Mouse (Mus musculus) heart, postnatal 0 days (tissue): ENCODE measurements around the gene Olfr1491. TPM values are rescaled to one million over a fixed set of nuclear protein-coding genes. Genes with fewer than 3 reads are reported as not detected.

ENCODE experiments used
- ATAC-seq: fragments of 200-750 bp; cut with Nextera tagmentation; 2 replicates; pipeline ENCODE4 v1.8.0; 2017; ENCODE audit warnings: low read depth, moderate number of reproducible peaks, moderate library complexity; ENCODE audit not compliant: insufficient read depth
- DNase-seq: peaks from one replicate; pipeline ENCODE4 v3.0.0-alpha.2; 2016; ENCODE audit warnings: low spot score
- H3K27ac ChIP-seq: fragments of 300-500 bp; sonication (generic); 2 replicates; pipeline ENCODE4 v1.5.1; 2014; ENCODE audit warnings: low read depth, mild to moderate bottlenecking
- H3K27me3 ChIP-seq: fragments of 300-500 bp; sonication (generic); 2 replicates; pipeline ENCODE4 v1.6.1; 2014; ENCODE audit warnings: low read length, mixed read lengths; ENCODE audit not compliant: control insufficient read depth, insufficient read depth
- H3K36me3 ChIP-seq: fragments of 300-500 bp; sonication (generic); replicated peaks from 2 replicates; pipeline ENCODE4 v1.6.1; 2014; ENCODE audit warnings: low read length, mixed read lengths; ENCODE audit not compliant: control insufficient read depth, insufficient read depth
- H3K4me1 ChIP-seq: fragments of 300-500 bp; sonication (generic); 2 replicates; pipeline ENCODE4 v1.6.1; 2014; ENCODE audit warnings: antibody characterized with exemption; ENCODE audit not compliant: control insufficient read depth, insufficient read depth
- H3K4me2 ChIP-seq: fragments of 300-500 bp; sonication (generic); 2 replicates; pipeline ENCODE4 v1.6.1; 2014; ENCODE audit warnings: low read depth, mild to moderate bottlenecking, low read length, moderate library complexity
- H3K4me3 ChIP-seq: fragments of 300-500 bp; sonication (generic); 2 replicates; pipeline ENCODE4 v1.5.1; 2014; ENCODE audit warnings: low read depth, low read length
- H3K9ac ChIP-seq: fragments of 300-500 bp; sonication (generic); replicated peaks from 2 replicates; pipeline ENCODE4 v1.6.1; 2014; ENCODE audit warnings: low read depth, low read length, mixed read lengths
- H3K9me3 ChIP-seq: fragments of 300-500 bp; sonication (generic); replicated peaks from 2 replicates; pipeline ENCODE4 v1.6.1; 2016; ENCODE audit warnings: low read length; ENCODE audit not compliant: control insufficient read depth
- CTCF ChIP-seq: IDR thresholded peaks from 2 replicates; pipeline ENCODE4 v1.5.1; 2016; ENCODE audit warnings: antibody characterized with exemption, control low read depth, low read depth
- EP300 ChIP-seq: IDR thresholded peaks from 2 replicates; pipeline ENCODE4 v1.6.1; 2016; ENCODE audit warnings: antibody characterized with exemption, low read depth
- WGBS: fragments of 180-500 bp; shearing (Covaris S2); extraction: QIAGEN DNeasy Blood & Tissue Kit; methylation state at CpG from one replicate; pipeline ENCODE4 v1.1.7; 2014; 5-methylcytosine and 5-hydroxymethylcytosine counted together
- polyA plus RNA-seq: library from polyadenylated mRNA; unstranded; fragments of >200 nt; fragmentation: Nextera tagmentation; extraction: Ambion mirVana; gene quantifications from 2 replicates; pipeline ENCODE4 v1.2.1, GENCODE M21; 2015
- total RNA-seq: library from RNA; depleted of rRNA; stranded (reverse); fragments of >200 nt; gene quantifications from 2 replicates; pipeline ENCODE4 v1.2.3, GENCODE M21; 2014; ENCODE audit warnings: low replicate concordance; rRNA removed

Gene Olfr1491
- total RNA-seq (not detected in 2 replicates), polyA plus RNA-seq (not detected in 2 replicates)

DNA sequence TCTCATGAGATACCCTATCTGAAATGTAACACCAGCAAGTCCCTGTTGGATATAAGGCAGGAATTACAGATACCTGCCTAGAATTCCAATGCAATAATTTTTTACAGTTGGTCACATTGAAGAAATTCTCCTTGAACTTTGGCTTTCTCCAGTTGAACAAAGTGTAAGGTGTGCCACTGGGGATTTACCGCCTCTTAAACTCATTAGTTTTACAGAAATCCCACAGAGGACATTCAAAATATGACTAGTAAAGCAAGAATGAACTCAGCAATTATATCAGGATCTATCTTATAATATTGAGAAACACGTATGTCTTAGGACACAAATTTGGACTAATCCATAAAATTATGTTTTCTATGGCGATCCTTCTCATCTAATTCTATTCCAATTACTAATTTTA, at the start of gene Olfr1491:
Gene Olfr1491, plus strand, starts transcription at position 301 of the 400 bp plus-strand sequence.
- H3K9me3 ChIP-seq, result 0 out of 2 replicates have a peak, but pooled peaks cover 3% of the 10 kb centered on the region
- WGBS, result 52% methylated on average over 3 of the region's 3 CpGs
- no peaks in the 10 kb centered on the region for H3K36me3 ChIP-seq
- no peak within 1 kb of the TSS for H3K9ac ChIP-seq
- DNase-seq (no peak), ATAC-seq (no peak)
- H3K27ac ChIP-seq, result no peak within 1 kb of the TSS
- H3K4me3 ChIP-seq, result no peak within 1 kb of the TSS
- no peak within 1 kb of the TSS for H3K4me2 ChIP-seq
- TF ChIP-seq EP300 (no peak), CTCF (no peak)
- no peaks in the 10 kb centered on the region for H3K27me3 ChIP-seq
- H3K4me1 ChIP-seq, result no peaks in the 10 kb centered on the region

DNA sequence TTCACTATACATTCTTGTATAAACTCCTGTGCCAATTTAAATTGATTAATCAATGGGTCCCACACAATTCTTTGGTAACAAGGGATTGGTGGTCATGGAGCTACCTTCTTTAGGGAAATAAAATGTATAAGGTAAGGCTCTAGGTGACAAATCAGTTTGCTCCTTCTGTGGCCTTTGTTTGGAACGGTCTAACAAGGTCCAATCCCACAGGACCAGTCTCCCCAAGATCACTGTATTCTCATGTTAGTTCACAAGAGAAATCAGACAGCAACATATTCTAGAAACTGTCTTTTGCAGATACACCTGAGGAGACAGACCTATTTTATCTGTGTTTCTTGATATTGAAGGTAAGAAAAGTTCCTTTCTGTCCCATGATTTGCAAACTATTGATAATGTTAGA, 46.3 kb upstream of the Olfr1491 start, which contains the start of gene Olfr1490:
Gene Olfr1490, plus strand, starts transcription at position 301 of the 400 bp plus-strand sequence.
- 45% methylated on average over 1 of the region's 1 CpGs for WGBS
- ATAC-seq (no peak), DNase-seq (no peak)
- no peaks in the 10 kb centered on the region for H3K36me3 ChIP-seq
- TF ChIP-seq CTCF (no peak), EP300 (no peak)
- peaks cover 5% of the 10 kb centered on the region; the same call in 1 of the 2 replicates for H3K9me3 ChIP-seq
- no peaks in the 10 kb centered on the region for H3K4me1 ChIP-seq
- H3K9ac ChIP-seq, result no peak within 1 kb of the TSS
- H3K27ac ChIP-seq, result no peak within 1 kb of the TSS
- H3K4me3 ChIP-seq, result no peak within 1 kb of the TSS
- H3K27me3 ChIP-seq, result no peaks in the 10 kb centered on the region
- no peak within 1 kb of the TSS for H3K4me2 ChIP-seq

GRCm38 (mm10) chr19:13722978-13723377, 25.9 kb downstream of the Olfr1491 start, which contains the start of gene Olfr1493-ps1:
Gene Olfr1493-ps1, plus strand, starts transcription at chr19:13723278.
- no peaks in the 10 kb centered on the region for H3K36me3 ChIP-seq
- no peaks in the 10 kb centered on the region for H3K27me3 ChIP-seq
- H3K4me1 ChIP-seq, result no peaks in the 10 kb centered on the region
- no peak within 1 kb of the TSS for H3K4me3 ChIP-seq
- no peak within 1 kb of the TSS for H3K4me2 ChIP-seq
- H3K27ac ChIP-seq, result no peak within 1 kb of the TSS
- H3K9me3 ChIP-seq, result 0 out of 2 replicates have a peak, but pooled peaks cover 3% of the 10 kb centered on the region
- no peak for TF ChIP-seq CTCF
- no peak for TF ChIP-seq EP300
- ATAC-seq (no peak), DNase-seq (no peak)
- 36% methylated on average over 2 of the region's 2 CpGs for WGBS
- H3K9ac ChIP-seq, result no peak within 1 kb of the TSS

DNA sequence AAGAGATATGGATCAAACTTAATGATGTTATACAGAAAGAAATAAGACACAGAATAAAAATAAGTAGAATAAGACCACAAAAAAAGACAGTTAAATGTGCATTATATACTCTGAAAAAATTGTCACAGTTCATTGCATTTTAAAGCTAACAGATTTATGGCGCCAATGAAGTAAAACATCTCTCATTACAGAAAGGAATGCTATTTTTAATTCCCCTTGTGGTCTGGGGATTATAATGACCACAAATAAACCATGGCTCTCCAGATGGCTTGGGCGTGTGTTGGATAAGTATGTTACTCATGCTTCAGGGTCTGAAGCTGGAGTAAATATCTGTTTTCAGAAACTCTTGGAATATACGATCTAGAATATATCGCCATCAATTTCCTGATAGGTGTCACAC, 42.4 kb downstream of the Olfr1491 start, which contains the start of gene Olfr1494:
Gene Olfr1494, plus strand, starts transcription at position 301 of the 400 bp plus-strand sequence.
- 80% methylated on average over 4 of the region's 4 CpGs for WGBS
- Histone ChIP-seq H3K9me3 (0 out of 2 replicates have a peak, but pooled peaks cover 3% of the 10 kb centered on the region), H3K36me3 (no peaks in the 10 kb centered on the region), H3K9ac (no peak within 1 kb of the TSS), H3K4me2 (no peak within 1 kb of the TSS), H3K4me1 (no peaks in the 10 kb centered on the region), H3K27ac (no peak within 1 kb of the TSS), H3K4me3 (no peak within 1 kb of the TSS), H3K27me3 (no peaks in the 10 kb centered on the region)
- TF ChIP-seq CTCF (no peak), EP300 (no peak)
- ATAC-seq (no peak), DNase-seq (no peak)

DNA sequence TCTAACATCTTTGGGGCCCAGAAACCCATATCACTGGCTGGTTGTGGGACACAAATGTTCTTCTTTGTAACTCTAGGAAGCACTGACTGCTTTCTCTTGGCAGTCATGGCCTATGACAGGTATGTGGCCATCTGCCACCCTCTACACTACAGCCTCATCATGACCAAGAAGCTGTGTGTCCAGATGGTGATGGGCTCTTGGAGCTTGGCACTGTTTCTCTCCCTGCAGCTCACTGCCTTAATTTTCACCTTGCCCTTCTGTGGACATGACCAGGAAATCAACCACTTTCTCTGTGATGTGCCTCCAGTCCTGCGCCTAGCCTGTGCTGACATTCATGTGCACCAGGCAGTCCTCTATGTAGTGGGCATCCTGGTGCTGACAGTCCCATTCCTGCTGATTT, 52.3 kb downstream of the Olfr1491 start:
- Histone ChIP-seq H3K4me1 (no peaks in the 10 kb centered on the region), H3K9ac (no peak overlapping the region), H3K36me3 (no peaks in the 10 kb centered on the region), H3K27ac (no peak overlapping the region), H3K4me3 (no peak overlapping the region), H3K4me2 (no peak overlapping the region), H3K9me3 (0 out of 2 replicates have a peak, but pooled peaks cover 2% of the 10 kb centered on the region), H3K27me3 (no peaks in the 10 kb centered on the region)
- no peak for DNase-seq
- TF ChIP-seq CTCF, result no peak
- no peak for TF ChIP-seq EP300
- no peak for ATAC-seq
- WGBS, result 89% methylated on average over 1 of the region's 1 CpGs

Other genes with a start within 250 kb of the Olfr1491 start
- gene Olfr1472, start 241.2 kb upstream of the Olfr1491 start, total RNA-seq, result not detected in 2 replicates
- not detected in 2 replicates for gene Olfr1472, start 241.2 kb upstream of the Olfr1491 start, polyA plus RNA-seq
- not detected in 2 replicates for gene Olfr1474, start 227.7 kb upstream of the Olfr1491 start, total RNA-seq
- not detected in 2 replicates for gene Olfr1474, start 227.7 kb upstream of the Olfr1491 start, polyA plus RNA-seq
- gene Olfr1475, start 217.1 kb upstream of the Olfr1491 start, total RNA-seq, result not detected in 2 replicates
- gene Olfr1475, start 217.1 kb upstream of the Olfr1491 start, polyA plus RNA-seq, result not detected in 2 replicates
- not detected in 2 replicates for gene Olfr1477, start 196.7 kb upstream of the Olfr1491 start, total RNA-seq
- gene Olfr1477, start 196.7 kb upstream of the Olfr1491 start, polyA plus RNA-seq, result not detected in 2 replicates
- not detected in 2 replicates for gene Olfr1480, start 169.4 kb upstream of the Olfr1491 start, total RNA-seq
- gene Olfr1480, start 169.4 kb upstream of the Olfr1491 start, polyA plus RNA-seq, result not detected in 2 replicates
- not detected in 2 replicates for gene Olfr1484, start 113.8 kb upstream of the Olfr1491 start, total RNA-seq
- not detected in 2 replicates for gene Olfr1484, start 113.8 kb upstream of the Olfr1491 start, polyA plus RNA-seq
- gene Olfr1487, start 79.9 kb upstream of the Olfr1491 start, total RNA-seq, result not detected in 2 replicates
- not detected in 2 replicates for gene Olfr1487, start 79.9 kb upstream of the Olfr1491 start, polyA plus RNA-seq
- gene Olfr1489, start 65.6 kb upstream of the Olfr1491 start, total RNA-seq, result not detected in 2 replicates
- not detected in 2 replicates for gene Olfr1489, start 65.6 kb upstream of the Olfr1491 start, polyA plus RNA-seq
- not detected in 2 replicates for gene Olfr1490, start 46.2 kb upstream of the Olfr1491 start, total RNA-seq
- not detected in 2 replicates for gene Olfr1490, start 46.2 kb upstream of the Olfr1491 start, polyA plus RNA-seq
- gene Olfr1493-ps1, start 26.0 kb downstream of the Olfr1491 start, total RNA-seq, result not detected in 2 replicates
- not detected in 2 replicates for gene Olfr1493-ps1, start 26.0 kb downstream of the Olfr1491 start, polyA plus RNA-seq
- gene Olfr1494, start 42.5 kb downstream of the Olfr1491 start, total RNA-seq, result not detected in 2 replicates
- gene Olfr1494, start 42.5 kb downstream of the Olfr1491 start, polyA plus RNA-seq, result not detected in 2 replicates
- gene Olfr1495, start 67.3 kb downstream of the Olfr1491 start, total RNA-seq, result not detected in 2 replicates
- not detected in 2 replicates for gene Olfr1495, start 67.3 kb downstream of the Olfr1491 start, polyA plus RNA-seq
- not detected in 2 replicates for gene Olfr1496, start 80.6 kb downstream of the Olfr1491 start, total RNA-seq
- not detected in 2 replicates for gene Olfr1496, start 80.6 kb downstream of the Olfr1491 start, polyA plus RNA-seq
- gene Olfr1497, start 100.9 kb downstream of the Olfr1491 start, total RNA-seq, result not detected in 2 replicates
- gene Olfr1497, start 100.9 kb downstream of the Olfr1491 start, polyA plus RNA-seq, result not detected in 2 replicates
- gene Olfr1499, start 122.2 kb downstream of the Olfr1491 start, total RNA-seq, result not detected in 2 replicates
- gene Olfr1499, start 122.2 kb downstream of the Olfr1491 start, polyA plus RNA-seq, result not detected in 2 replicates
- not detected in 2 replicates for gene Olfr1500, start 133.2 kb downstream of the Olfr1491 start, total RNA-seq
- not detected in 2 replicates for gene Olfr1500, start 133.2 kb downstream of the Olfr1491 start, polyA plus RNA-seq
- gene Olfr1501, start 153.4 kb downstream of the Olfr1491 start, total RNA-seq, result not detected in 2 replicates
- gene Olfr1501, start 153.4 kb downstream of the Olfr1491 start, polyA plus RNA-seq, result not detected in 2 replicates
- not detected in 2 replicates for gene Olfr1502, start 164.5 kb downstream of the Olfr1491 start, total RNA-seq
- not detected in 2 replicates for gene Olfr1502, start 164.5 kb downstream of the Olfr1491 start, polyA plus RNA-seq
- not detected in 2 replicates for gene Olfr1504, start 200.7 kb downstream of the Olfr1491 start, total RNA-seq
- gene Olfr1504, start 200.7 kb downstream of the Olfr1491 start, polyA plus RNA-seq, result not detected in 2 replicates
- gene Olfr1505, start 216.3 kb downstream of the Olfr1491 start, total RNA-seq, result not detected in 2 replicates
- gene Olfr1505, start 216.3 kb downstream of the Olfr1491 start, polyA plus RNA-seq, result not detected in 2 replicates